Mouse (Mus musculus) embryonic facial prominence, embryonic 13.5 days (tissue): ENCODE measurements around the gene Wdr31. TPM values are rescaled to one million over a fixed set of nuclear protein-coding genes. Genes with fewer than 3 reads are reported as not detected.
"Not testable (repeated sequence)": the region's sequence is repeated elsewhere in the genome, so short reads cannot be mapped to it uniquely, and the experiment has no call there.

ENCODE experiments used
- ATAC-seq: fragments of 200-750 bp; cut with Nextera tagmentation; 2 replicates; pipeline ENCODE4 v1.8.0; 2017; ENCODE audit warnings: low read depth; ENCODE audit not compliant: insufficient number of reproducible peaks, insufficient read depth, low FRiP score, low TSS enrichment
- H3K27ac ChIP-seq: fragments of 300-500 bp; sonication (generic); 2 replicates; pipeline ENCODE4 v1.5.1; 2015; ENCODE audit warnings: moderate library complexity, mild to moderate bottlenecking, inconsistent platforms
- H3K27me3 ChIP-seq: fragments of 300-500 bp; sonication (generic); 2 replicates; pipeline ENCODE4 v1.6.1; 2015; ENCODE audit warnings: mild to moderate bottlenecking, inconsistent platforms
- H3K36me3 ChIP-seq: fragments of 300-500 bp; sonication (generic); 2 replicates; pipeline ENCODE4 v1.6.1; 2015; ENCODE audit warnings: mild to moderate bottlenecking, inconsistent platforms
- H3K4me1 ChIP-seq: fragments of 300-500 bp; sonication (generic); 2 replicates; pipeline ENCODE4 v1.6.1; 2015; ENCODE audit warnings: inconsistent platforms
- H3K4me2 ChIP-seq: fragments of 300-500 bp; sonication (generic); 2 replicates; pipeline ENCODE4 v1.6.1; 2015; ENCODE audit warnings: moderate library complexity, mild to moderate bottlenecking, inconsistent platforms
- H3K4me3 ChIP-seq: fragments of 300-500 bp; sonication (generic); 2 replicates; pipeline ENCODE4 v1.5.1; 2015; ENCODE audit warnings: mild to moderate bottlenecking, inconsistent platforms
- H3K9ac ChIP-seq: fragments of 300-500 bp; sonication (generic); 2 replicates; pipeline ENCODE4 v1.6.1; 2015; ENCODE audit warnings: mild to moderate bottlenecking, inconsistent platforms
- H3K9me3 ChIP-seq: fragments of 300-500 bp; sonication (generic); 2 replicates; pipeline ENCODE4 v1.6.1; 2016; ENCODE audit warnings: inconsistent platforms
- WGBS: fragments of 180-500 bp; shearing (Covaris S2); methylation state at CpG from one replicate; pipeline ENCODE4 v1.1.7; 2015; ENCODE audit warnings: mixed read lengths; 5-methylcytosine and 5-hydroxymethylcytosine counted together
- polyA plus RNA-seq: library from polyadenylated mRNA; unstranded; fragments of >200 nt; fragmentation: Nextera tagmentation; extraction: Ambion mirVana; gene quantifications from 2 replicates; pipeline ENCODE4 v1.2.1, GENCODE M21; 2015

The Wdr31 gene
- polyA plus RNA-seq, 1 experiment from 2014 or later: 8.0 TPM

- H3K9me3 ChIP-seq: no peaks in the 10 kb centered on the region
- H3K4me3 ChIP-seq: no peak overlapping the region
- H3K9ac ChIP-seq: no peak overlapping the region
- no peak for ATAC-seq
- WGBS: 85% methylated on average over 2 of the region's 2 CpGs
- no peak overlapping the region for H3K27ac ChIP-seq
- no peaks in the 10 kb centered on the region for H3K27me3 ChIP-seq
- no peaks in the 10 kb centered on the region for H3K4me1 ChIP-seq
- H3K4me2 ChIP-seq: no peak overlapping the region
- H3K36me3 ChIP-seq: peaks cover 15% of the 10 kb centered on the region
These were observed 22.0 kb upstream of the Wdr31 start for GRCm38 (mm10) chr4:62492682-62493081.

DNA sequence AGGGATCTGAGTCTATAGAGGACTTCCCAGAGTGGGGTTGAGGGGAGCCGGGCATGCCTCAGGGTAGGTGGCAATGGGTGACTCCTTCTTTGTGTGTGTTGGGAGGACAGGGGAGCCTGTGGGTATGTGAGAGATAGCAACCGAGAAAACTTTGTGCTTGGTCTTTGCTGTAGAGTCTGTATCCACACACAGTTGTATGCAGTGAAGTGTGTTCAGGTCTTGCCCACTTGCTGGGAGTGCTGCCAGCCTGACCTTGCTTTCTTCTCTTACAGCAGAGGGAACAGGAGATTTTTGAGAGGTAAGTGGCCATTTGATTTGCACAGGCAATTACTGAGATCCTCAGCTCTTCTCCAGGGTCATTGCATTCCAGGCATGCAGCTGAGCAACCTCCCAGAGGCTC, 17.2 kb upstream of the Wdr31 start:
- ATAC-seq: no peak
- no peaks in the 10 kb centered on the region for H3K4me1 ChIP-seq
- no peak overlapping the region for H3K4me2 ChIP-seq
- no peaks in the 10 kb centered on the region for H3K9me3 ChIP-seq
- 94% methylated on average over 2 of the region's 2 CpGs for WGBS
- no peaks in the 10 kb centered on the region for H3K27me3 ChIP-seq
- no peak overlapping the region for H3K27ac ChIP-seq
- H3K36me3 ChIP-seq: no peaks in the 10 kb centered on the region
- no peak overlapping the region for H3K9ac ChIP-seq
- no peak overlapping the region for H3K4me3 ChIP-seq

DNA sequence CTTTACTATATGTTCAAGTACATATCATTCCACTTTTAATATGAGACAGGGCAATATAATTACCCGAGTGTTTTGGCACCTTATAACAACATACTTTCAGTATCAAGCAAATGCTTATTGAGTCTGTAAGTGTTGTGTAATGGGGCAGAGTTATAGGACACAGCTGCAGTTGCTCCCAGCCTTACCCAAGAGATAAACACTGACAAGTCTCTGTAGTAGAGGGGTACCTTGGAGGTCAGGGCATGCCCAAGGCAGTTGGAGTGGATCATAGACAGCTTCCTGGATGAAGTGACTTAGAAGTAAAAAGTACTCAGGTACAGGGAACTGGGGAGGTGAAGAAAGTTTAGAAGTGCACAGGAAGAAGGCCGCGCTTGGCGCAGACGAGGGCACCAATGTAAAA, 16.5 kb upstream of the Wdr31 start:
- 91% methylated on average over 5 of the region's 5 CpGs for WGBS
- no peak for ATAC-seq
- no peak overlapping the region for H3K9ac ChIP-seq
- no peaks in the 10 kb centered on the region for H3K9me3 ChIP-seq
- H3K27ac ChIP-seq: no peak overlapping the region
- H3K4me1 ChIP-seq: no peaks in the 10 kb centered on the region
- H3K36me3 ChIP-seq: no peaks in the 10 kb centered on the region
- H3K4me2 ChIP-seq: no peak overlapping the region
- H3K27me3 ChIP-seq: no peaks in the 10 kb centered on the region
- H3K4me3 ChIP-seq: no peak overlapping the region

GRCm38 (mm10) chr4:62486162-62486696, 15.5 kb upstream of the Wdr31 start:
- Histone ChIP-seq H3K9ac (no peak overlapping the region), H3K27me3 (peaks cover 4% of the 10 kb centered on the region), H3K27ac (no peak overlapping the region), H3K9me3 (no peaks in the 10 kb centered on the region), H3K4me1 (no peaks in the 10 kb centered on the region), H3K4me3 (no peak overlapping the region), H3K4me2 (no peak overlapping the region), H3K36me3 (no peaks in the 10 kb centered on the region)
- no peak for ATAC-seq
- 86% methylated on average over 15 of the region's 15 CpGs for WGBS

DNA sequence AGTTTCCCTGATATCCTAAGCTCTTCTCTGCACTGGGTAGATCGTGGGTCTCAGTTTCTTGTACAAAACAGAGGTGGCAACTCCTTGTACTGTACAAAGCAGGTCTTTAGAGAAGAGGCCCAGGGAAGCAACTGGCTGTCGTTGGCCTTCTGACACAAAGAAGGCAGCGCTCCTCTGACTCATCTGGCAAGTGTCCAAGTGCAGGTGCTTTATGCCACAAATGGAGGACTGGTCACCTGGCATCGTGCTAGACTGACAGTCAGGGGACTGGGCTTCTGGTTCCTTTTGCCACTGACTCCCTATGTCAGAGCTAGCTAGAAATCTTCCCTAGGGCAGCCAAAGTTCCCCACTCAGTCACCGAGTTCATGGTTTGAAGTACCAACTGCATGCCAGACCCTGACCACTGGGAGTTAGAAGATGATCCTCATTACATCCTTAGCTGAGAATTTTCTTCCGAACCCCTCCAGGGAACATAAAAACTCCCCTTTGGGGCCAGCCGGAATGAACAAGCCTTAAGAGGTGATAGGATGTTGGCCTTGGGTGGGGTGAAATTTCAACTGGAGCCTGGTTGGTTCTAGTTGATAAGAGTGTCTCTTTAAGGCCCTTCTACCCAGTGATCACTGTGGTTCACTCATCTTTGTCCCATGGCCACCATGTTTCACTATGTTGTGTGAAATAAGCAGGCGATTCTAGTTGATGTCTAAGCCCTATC, 14.9 kb upstream of the Wdr31 start:
- no peak overlapping the region for H3K27ac ChIP-seq
- WGBS: 85% methylated on average over 8 of the region's 8 CpGs
- H3K36me3 ChIP-seq: no peaks in the 10 kb centered on the region

GRCm38 (mm10) chr4:62484928-62485327, 14.2 kb upstream of the Wdr31 start:
- no peak overlapping the region for H3K27ac ChIP-seq
- peaks cover 7% of the 10 kb centered on the region for H3K4me1 ChIP-seq
- no peak overlapping the region for H3K9ac ChIP-seq
- H3K9me3 ChIP-seq: no peaks in the 10 kb centered on the region
- H3K36me3 ChIP-seq: no peaks in the 10 kb centered on the region
- 82% methylated on average over 3 of the region's 3 CpGs for WGBS
- ATAC-seq: no peak
- no peak overlapping the region for H3K4me3 ChIP-seq
- H3K4me2 ChIP-seq: no peak overlapping the region
- peaks cover 15% of the 10 kb centered on the region for H3K27me3 ChIP-seq

More for the DNA sequence above, 14.9 kb upstream of the Wdr31 start:
- no peaks in the 10 kb centered on the region for H3K9me3 ChIP-seq
- peaks cover 10% of the 10 kb centered on the region for H3K27me3 ChIP-seq
- no peak overlapping the region for H3K4me2 ChIP-seq
- peaks cover 3% of the 10 kb centered on the region; the same call in 1 of the 2 replicates for H3K4me1 ChIP-seq
- no peak for ATAC-seq
- no peak overlapping the region for H3K9ac ChIP-seq
- H3K4me3 ChIP-seq: no peak overlapping the region

- H3K36me3 ChIP-seq: no peaks in the 10 kb centered on the region
- H3K4me2 ChIP-seq: peak overlapping the region; percentile 86
- no peaks in the 10 kb centered on the region for H3K9me3 ChIP-seq
- peaks cover 32% of the 10 kb centered on the region for H3K27me3 ChIP-seq
- WGBS: 35% methylated on average over 10 of the region's 10 CpGs
- H3K9ac ChIP-seq: no peak overlapping the region
- H3K4me1 ChIP-seq: peaks cover 15% of the 10 kb centered on the region
- no peak for ATAC-seq
- peak overlapping the region; percentile 49; the same call in 1 of the 2 replicates for H3K4me3 ChIP-seq
- H3K27ac ChIP-seq: no peak overlapping the region
These were observed 10.3 kb upstream of the Wdr31 start for GRCm38 (mm10) chr4:62480709-62481605.

- H3K9me3 ChIP-seq: no peaks in the 10 kb centered on the region
- H3K4me1 ChIP-seq: peaks cover 15% of the 10 kb centered on the region
- H3K4me2 ChIP-seq: peak within 1 kb of the TSS; percentile 86
- ATAC-seq: peak; percentile 77
- H3K27ac ChIP-seq: no peak within 1 kb of the TSS
- WGBS: 2% methylated on average over 71 of the region's 71 CpGs
- H3K36me3 ChIP-seq: no peaks in the 10 kb centered on the region
- peak within 1 kb of the TSS; percentile 49 for H3K4me3 ChIP-seq
- H3K27me3 ChIP-seq: peaks cover 32% of the 10 kb centered on the region
- no peak within 1 kb of the TSS for H3K9ac ChIP-seq
These were observed 9.4 kb upstream of the Wdr31 start, which contains the start of gene Bspry for GRCm38 (mm10) chr4:62479937-62480708. Gene Bspry (plus strand): TSS chr4:62480053.

DNA sequence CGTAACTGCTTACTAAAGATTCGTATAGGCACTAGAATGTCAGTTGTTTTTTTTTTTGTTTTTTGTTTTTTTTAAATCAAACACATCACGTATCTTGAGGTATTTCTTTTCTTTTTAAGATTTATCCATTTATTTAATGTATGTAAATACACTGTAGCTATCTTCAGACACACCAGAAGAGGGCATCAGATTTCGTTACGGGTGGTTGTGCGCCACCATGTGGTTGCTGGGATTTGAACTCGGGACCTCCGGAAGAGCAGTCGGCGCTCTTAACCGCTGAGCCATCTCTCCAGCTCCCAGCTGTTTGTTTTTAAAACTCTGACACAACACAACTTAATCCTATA, 8.9 kb upstream of the Wdr31 start:
- WGBS: 12% methylated on average over 11 of the region's 11 CpGs
- not testable (repeated sequence) for ATAC-seq, H3K36me3 ChIP-seq, H3K9ac ChIP-seq, H3K9me3 ChIP-seq, H3K27ac ChIP-seq
- Histone ChIP-seq H3K4me3 (peak overlapping the region; percentile 49), H3K4me1 (peaks cover 15% of the 10 kb centered on the region), H3K27me3 (peaks cover 32% of the 10 kb centered on the region), H3K4me2 (peak overlapping the region; percentile 86)

- 64% methylated on average over 6 of the region's 6 CpGs for WGBS
- Histone ChIP-seq H3K9me3 (no peaks in the 10 kb centered on the region), H3K4me2 (no peak overlapping the region), H3K4me1 (peaks cover 15% of the 10 kb centered on the region), H3K4me3 (no peak overlapping the region), H3K36me3 (no peaks in the 10 kb centered on the region), H3K9ac (no peak overlapping the region), H3K27ac (no peak overlapping the region), H3K27me3 (peaks cover 32% of the 10 kb centered on the region)
- no peak for ATAC-seq
These were observed 7.0 kb upstream of the Wdr31 start for GRCm38 (mm10) chr4:62477542-62478244.

DNA sequence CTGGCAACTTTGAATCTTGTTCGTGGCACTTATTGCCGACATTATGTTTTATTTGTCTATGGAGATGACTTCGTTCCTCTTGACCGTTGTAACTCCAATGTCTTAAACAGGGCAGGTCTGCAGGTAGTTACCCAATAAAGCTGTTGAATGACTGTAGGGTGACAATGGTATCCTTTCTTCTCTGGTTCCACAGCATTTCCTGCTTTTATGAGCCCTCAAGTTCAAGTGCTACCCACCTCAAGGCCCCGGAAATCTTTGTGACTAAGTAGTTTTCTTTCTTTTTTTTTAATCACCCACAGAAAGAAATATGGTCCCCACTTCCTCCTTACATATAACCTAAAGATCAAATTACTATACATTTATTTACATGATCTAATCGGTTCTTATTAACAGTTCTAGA, 5.1 kb upstream of the Wdr31 start:
- no peak overlapping the region for H3K4me3 ChIP-seq
- no peak for ATAC-seq
- no peak overlapping the region for H3K4me2 ChIP-seq
- peaks cover 24% of the 10 kb centered on the region for H3K27me3 ChIP-seq
- no peak overlapping the region for H3K27ac ChIP-seq
- peaks cover 14% of the 10 kb centered on the region for H3K4me1 ChIP-seq
- H3K9ac ChIP-seq: no peak overlapping the region
- no peaks in the 10 kb centered on the region for H3K36me3 ChIP-seq
- no peaks in the 10 kb centered on the region for H3K9me3 ChIP-seq
- 90% methylated on average over 6 of the region's 6 CpGs for WGBS
